Mouse (Mus musculus) spleen, postnatal 36 days (tissue): ENCODE data around the gene Actr3.

ENCODE experiments used
- DNase-seq, 2 experiments: peaks; one replicate each; pipeline ENCODE4 v3.0.0; 2022; ENCODE audit warnings: low spot score in 2 of 2, mixed read lengths in 1 of 2

Gene Actr3

DNA sequence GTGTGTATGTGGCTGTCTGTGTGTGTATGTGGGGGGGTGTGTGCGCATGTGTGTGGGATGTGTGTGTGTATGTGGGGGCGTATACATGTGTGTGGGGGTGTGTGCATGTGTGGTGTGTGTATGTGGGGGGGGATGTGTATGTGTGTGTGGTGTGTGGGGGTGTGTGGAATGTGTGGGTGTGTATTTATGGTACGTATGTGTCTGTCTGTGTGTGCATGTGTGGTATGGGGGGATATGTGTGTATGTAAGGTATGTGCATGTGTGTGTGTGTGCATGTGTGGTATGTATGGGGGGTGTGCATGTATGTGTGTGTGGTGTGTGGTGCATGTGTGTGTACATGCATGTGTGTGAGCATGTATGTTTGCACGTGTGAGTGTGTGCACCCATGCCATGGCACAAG, 70.0 kb downstream of the Actr3 start:
- DNase-seq, result no peak

DNA sequence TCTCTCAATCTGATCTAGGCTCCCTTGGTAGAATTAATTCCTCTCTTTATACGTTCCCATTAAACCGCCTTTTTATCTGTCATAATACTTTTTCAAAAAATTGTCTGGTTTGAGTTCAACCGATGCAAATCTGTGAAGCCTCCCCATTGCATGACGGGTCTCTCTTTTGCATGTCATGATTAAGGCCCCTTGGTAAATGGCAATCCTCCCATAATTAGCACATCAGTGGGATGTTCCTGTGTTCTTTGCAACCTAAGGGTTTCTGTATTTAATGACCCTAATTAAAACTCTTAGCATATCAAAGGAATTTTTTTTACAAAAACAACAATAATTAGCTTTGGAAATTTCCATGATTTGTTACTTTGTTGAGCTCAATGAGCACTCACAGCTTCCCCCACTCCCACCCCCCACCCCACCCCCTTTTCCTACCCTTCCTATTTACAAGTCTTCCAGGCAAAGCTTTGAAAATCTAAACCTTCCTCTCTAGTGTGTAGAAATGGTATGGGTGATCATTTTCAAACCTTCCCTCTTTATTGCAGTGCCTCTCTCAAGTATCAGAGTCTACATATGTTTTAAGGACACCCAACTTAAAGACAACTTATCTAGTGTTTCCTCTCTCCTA, 84.0 kb downstream of the Actr3 start:
- no peak for DNase-seq

DNA sequence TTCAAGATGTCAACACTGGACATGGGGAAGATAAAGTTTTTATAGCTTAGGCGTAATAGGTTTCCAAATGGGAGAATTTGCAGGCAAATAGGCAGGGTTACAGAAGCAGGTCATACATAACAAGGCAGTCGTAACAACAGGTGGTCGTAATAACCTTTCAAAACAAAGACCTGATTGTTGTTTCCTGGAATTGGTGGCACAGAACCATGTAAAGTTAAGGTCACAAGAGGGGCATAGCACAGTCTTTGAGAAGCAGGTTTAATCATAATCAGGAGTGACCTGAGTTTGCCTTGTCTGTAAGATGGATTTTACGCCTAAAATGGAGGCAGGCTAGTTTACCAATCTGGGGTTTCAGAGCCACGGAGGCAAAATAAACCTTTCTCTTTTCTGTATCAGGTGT, 84.7 kb downstream of the Actr3 start:
- DNase-seq, result no peak

DNA sequence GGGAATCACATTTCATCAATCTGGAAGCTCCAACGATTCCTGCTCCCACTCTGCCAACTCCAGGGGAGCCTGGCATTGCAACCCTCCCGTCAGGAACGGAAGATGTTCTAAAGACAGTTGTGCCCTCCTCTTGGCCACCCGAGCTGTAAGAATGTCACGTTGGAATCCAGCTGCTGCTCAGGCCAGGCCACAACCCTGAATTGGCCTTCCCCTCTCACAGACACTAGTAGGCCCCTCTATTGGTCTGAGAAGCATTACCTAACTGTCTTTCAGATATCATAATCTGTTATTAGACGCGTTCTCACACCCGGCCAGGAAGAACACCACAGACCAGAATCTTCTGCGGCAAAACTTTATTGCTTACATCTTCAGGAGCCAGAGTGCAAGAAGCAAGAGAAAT, 89.7 kb downstream of the Actr3 start:
- DNase-seq, result no peak

DNA sequence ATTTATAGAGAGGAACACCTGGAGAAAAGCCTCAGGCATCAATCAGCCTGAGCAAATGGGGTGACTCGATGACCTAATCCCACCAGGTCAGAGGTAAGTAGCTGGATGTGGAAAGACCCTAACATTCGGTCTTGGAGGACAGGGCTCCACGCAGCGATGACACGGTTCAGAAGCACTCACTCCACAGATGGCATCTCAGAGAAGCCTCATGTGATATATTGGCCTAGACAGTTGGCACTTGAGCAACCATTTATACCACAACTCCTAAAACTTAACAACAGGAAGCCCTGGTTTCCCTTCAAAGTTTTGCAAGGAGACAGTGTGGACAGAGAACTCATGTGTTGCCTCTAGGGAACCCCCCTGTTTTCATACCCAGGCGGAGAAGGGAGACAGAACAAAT, 90.1 kb downstream of the Actr3 start:
- no peak for DNase-seq

DNA sequence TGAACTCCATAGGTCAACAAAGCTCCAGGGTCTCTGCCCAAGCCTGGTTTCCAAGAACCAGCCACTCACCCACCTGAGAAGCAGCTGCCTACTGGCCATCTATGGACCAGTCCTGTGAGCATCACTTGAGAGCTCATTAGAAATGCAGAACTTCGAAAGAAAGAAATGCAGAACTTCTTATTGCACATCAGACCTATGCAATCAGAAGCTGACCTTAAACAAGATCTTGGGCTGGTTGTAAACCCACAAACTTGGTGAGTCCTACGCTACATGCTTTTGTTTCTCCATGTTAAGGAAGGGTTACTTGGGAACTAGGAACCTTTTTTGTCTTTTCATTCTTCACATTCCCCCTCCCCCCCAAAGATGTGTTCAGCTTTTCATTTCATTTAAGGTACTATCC, 92.4 kb downstream of the Actr3 start:
- no peak for DNase-seq
